Mouse (Mus musculus) embryonic facial prominence, embryonic 11.5 days (tissue): ENCODE measurements around the gene Thap3. TPM values are rescaled to one million over a fixed set of nuclear protein-coding genes. Genes with fewer than 3 reads are reported as not detected.

Experiments used
- ATAC-seq: fragments of 200-750 bp; cut with Nextera tagmentation; replicated peaks from 2 replicates; pipeline ENCODE4 v1.8.0; 2017; ENCODE audit warnings: low read depth; ENCODE audit not compliant: insufficient number of reproducible peaks, low FRiP score, low TSS enrichment
- DNase-seq: peaks from one replicate; pipeline ENCODE4 v3.0.0-alpha.2; 2015; ENCODE audit warnings: low spot score
- H3K27ac ChIP-seq: fragments of 300-500 bp; sonication (generic); replicated peaks from 2 replicates; pipeline ENCODE4 v1.5.1; 2014; ENCODE audit warnings: mild to moderate bottlenecking, low read depth, low read length, control low read depth
- H3K27me3 ChIP-seq: fragments of 300-500 bp; sonication (generic); 2 replicates; pipeline ENCODE4 v1.6.1; 2014; ENCODE audit warnings: mild to moderate bottlenecking, low read length, moderate library complexity, mixed read lengths; ENCODE audit not compliant: control insufficient read depth, insufficient read depth
- H3K36me3 ChIP-seq: fragments of 300-500 bp; sonication (generic); replicated peaks from 2 replicates; pipeline ENCODE4 v1.6.1; 2014; ENCODE audit warnings: low read depth, mild to moderate bottlenecking, low read length, moderate library complexity, mixed read lengths; ENCODE audit not compliant: control insufficient read depth, insufficient read depth
- H3K4me1 ChIP-seq: fragments of 300-500 bp; sonication (generic); 2 replicates; pipeline ENCODE4 v1.6.1; 2014; ENCODE audit warnings: low read length, mixed read lengths; ENCODE audit not compliant: control insufficient read depth, insufficient read depth
- H3K4me2 ChIP-seq: fragments of 300-500 bp; sonication (generic); 2 replicates; pipeline ENCODE4 v1.6.1; 2014; ENCODE audit warnings: low read depth, mild to moderate bottlenecking, control low read depth, low read length, moderate library complexity
- H3K4me3 ChIP-seq: fragments of 300-500 bp; sonication (generic); 2 replicates; pipeline ENCODE4 v1.5.1; 2014; ENCODE audit warnings: low read depth, low read length, control low read depth
- H3K9ac ChIP-seq: fragments of 300-500 bp; sonication (generic); replicated peaks from 2 replicates; pipeline ENCODE4 v1.6.1; 2014; ENCODE audit warnings: mild to moderate bottlenecking, control low read depth, low read length
- H3K9me3 ChIP-seq: fragments of 300-500 bp; sonication (generic); replicated peaks from 2 replicates; pipeline ENCODE4 v1.6.1; 2016; ENCODE audit warnings: mild to moderate bottlenecking, low read length, inconsistent platforms, mixed read lengths; ENCODE audit not compliant: control insufficient read depth
- WGBS: fragments of 180-500 bp; shearing (Covaris S2); extraction: QIAGEN DNeasy Blood & Tissue Kit; methylation state at CpG from one replicate; pipeline ENCODE4 v1.1.7; 2014; 5-methylcytosine and 5-hydroxymethylcytosine counted together
- polyA plus RNA-seq: library from polyadenylated mRNA; unstranded; fragments of >200 nt; fragmentation: Nextera tagmentation; extraction: Ambion mirVana; gene quantifications from 2 replicates; pipeline ENCODE4 v1.2.1, GENCODE M21; 2014

The Thap3 gene
- polyA plus RNA-seq, 1 experiment from 2014 or later = 22.4 TPM

DNA sequence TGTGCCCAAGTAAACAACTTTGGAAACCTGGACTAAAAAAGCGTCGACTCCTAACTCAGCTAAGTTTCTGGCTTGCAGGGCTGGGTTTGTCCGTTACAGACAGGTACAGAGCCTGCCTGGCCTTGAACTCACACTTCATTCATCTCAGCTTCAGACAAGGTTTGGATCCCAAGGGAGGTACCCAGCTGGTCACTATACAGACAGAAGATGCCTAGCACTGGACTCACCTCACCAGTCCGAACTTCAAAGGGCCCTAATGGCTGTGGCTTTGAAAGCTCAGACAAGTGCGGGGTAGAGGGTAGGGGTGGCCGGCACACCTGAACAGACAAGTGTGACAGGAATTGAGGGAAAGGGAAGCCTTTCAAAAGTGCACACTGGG, 302 bp upstream of the Thap3 start:
- 32% methylated on average over 6 of the region's 6 CpGs for WGBS
- peaks cover 7% of the 10 kb centered on the region for H3K36me3 ChIP-seq
- peak overlapping the region; percentile 91; the same call in 1 of the 2 replicates for H3K9ac ChIP-seq
- no peaks in the 10 kb centered on the region for H3K27me3 ChIP-seq
- ATAC-seq = 0 out of 2 replicates have a peak, but pooled peaks have one; percentile 19
- H3K27ac ChIP-seq = no peak overlapping the region
- no peaks in the 10 kb centered on the region for H3K9me3 ChIP-seq
- DNase-seq = no peak
- no peaks in the 10 kb centered on the region; the same call in 1 of the 2 replicates for H3K4me1 ChIP-seq
- peak overlapping the region; percentile 10; the same call in 1 of the 2 replicates for H3K4me2 ChIP-seq
- H3K4me3 ChIP-seq = peak overlapping the region; percentile 80

DNA sequence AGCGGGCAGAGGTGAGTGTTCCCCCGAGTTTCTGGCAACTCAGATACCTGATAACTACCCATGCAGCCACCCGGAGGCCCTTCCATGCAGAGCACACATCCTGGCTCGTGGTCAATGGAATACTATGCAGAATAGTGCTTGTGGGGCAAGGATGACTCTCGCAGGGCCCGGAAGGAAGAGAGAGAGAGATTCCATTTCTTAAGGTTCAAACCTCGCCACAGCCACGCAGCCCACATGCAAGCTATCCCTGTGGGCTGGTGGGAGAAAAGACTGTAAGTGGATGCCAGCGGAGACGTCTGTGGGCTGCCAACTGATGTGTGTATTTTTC, 819 bp downstream of the Thap3 start:
- Histone ChIP-seq H3K4me1 (no peaks in the 10 kb centered on the region; the same call in 1 of the 2 replicates), H3K9me3 (no peaks in the 10 kb centered on the region), H3K4me3 (peak overlapping the region; percentile 80), H3K27me3 (no peaks in the 10 kb centered on the region), H3K9ac (peak overlapping the region; percentile 91), H3K27ac (no peak overlapping the region; the same call in 1 of the 2 replicates), H3K4me2 (peak overlapping the region; percentile 70), H3K36me3 (peaks cover 7% of the 10 kb centered on the region)
- DNase-seq (no peak), ATAC-seq (no peak)
- 33% methylated on average over 10 of the region's 10 CpGs for WGBS

DNA sequence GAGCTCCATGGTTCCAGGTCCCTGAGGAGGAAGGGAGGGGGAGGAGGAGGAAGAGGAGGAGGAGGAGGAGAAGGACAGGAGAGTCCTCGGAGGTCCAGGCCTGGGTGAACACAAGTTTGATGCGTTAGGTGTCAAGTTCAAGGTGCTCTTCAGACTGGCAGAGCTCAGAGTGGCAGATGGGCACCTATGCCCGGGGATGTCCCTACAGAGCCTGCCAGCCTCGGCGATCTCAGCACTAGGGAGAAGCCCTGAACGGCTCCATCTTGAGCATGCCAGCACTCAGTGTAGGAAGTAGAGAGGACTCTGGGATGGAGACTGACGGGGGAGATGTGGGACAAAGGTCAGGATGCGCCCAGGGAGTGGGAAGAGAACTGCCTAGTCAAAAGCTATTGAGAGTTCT, 2.1 kb downstream of the Thap3 start:
- peaks cover 3% of the 10 kb centered on the region for H3K36me3 ChIP-seq
- no peak overlapping the region for H3K9ac ChIP-seq
- no peaks in the 10 kb centered on the region; the same call in 1 of the 2 replicates for H3K4me1 ChIP-seq
- H3K27ac ChIP-seq = no peak overlapping the region
- H3K4me3 ChIP-seq = no peak overlapping the region
- H3K9me3 ChIP-seq = no peaks in the 10 kb centered on the region
- no peak for ATAC-seq
- no peaks in the 10 kb centered on the region for H3K27me3 ChIP-seq
- DNase-seq = no peak
- H3K4me2 ChIP-seq = no peak overlapping the region
- 64% methylated on average over 8 of the region's 8 CpGs for WGBS

DNA sequence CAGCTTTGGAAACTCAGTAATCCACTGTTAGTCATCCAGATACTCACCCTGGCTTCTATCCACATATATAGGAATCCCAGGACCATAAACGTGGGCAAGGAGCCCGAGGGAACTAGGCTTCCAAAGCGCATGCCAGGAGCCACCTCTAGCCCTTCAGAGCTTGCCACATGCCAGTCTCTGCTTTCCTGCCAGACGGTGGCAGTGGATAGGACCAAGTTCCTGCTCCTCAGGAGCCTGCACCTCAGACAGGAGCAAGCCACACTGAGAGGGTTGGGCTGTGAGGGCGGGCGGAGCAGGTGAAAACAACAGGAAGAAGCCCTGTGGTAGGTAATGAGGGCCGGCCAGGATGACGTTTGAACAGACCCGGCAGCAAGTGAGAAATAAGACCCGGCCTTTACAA, 2.9 kb downstream of the Thap3 start:
- no peak for DNase-seq
- Histone ChIP-seq H3K4me1 (no peaks in the 10 kb centered on the region; the same call in 1 of the 2 replicates), H3K4me3 (no peak overlapping the region), H3K4me2 (no peak overlapping the region; the same call in 1 of the 2 replicates), H3K36me3 (peaks cover 3% of the 10 kb centered on the region), H3K27ac (no peak overlapping the region), H3K9me3 (no peaks in the 10 kb centered on the region), H3K9ac (no peak overlapping the region), H3K27me3 (no peaks in the 10 kb centered on the region)
- WGBS = 41% methylated on average over 10 of the region's 10 CpGs
- no peak for ATAC-seq

DNA sequence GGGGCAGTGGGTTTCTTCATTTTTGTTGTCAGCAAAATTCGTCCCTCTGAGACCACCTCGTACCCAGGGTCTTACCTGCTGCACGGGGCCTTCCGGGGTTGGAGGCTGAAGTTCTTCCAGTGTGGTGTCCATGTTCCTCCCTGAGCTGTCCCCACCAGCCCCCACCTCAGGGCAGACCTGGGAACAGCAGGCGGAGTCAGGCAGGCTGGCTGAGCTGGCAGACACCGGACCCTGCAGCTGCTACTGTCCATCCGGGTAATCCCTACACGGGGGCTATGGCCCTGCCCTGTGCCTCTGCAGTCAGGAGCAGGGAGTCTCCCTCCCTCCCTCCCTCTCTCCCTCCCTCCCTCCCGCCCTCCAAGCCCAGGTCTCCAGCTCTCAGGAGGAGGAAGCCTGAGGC, 5.2 kb downstream of the Thap3 start:
- Histone ChIP-seq H3K4me1 (no peaks in the 10 kb centered on the region; the same call in 1 of the 2 replicates), H3K4me3 (no peak overlapping the region), H3K9ac (no peak overlapping the region), H3K27ac (no peak overlapping the region), H3K27me3 (no peaks in the 10 kb centered on the region), H3K4me2 (no peak overlapping the region), H3K9me3 (no peaks in the 10 kb centered on the region), H3K36me3 (peaks cover 12% of the 10 kb centered on the region)
- ATAC-seq = peak; percentile 53; the same call in 1 of the 2 replicates
- WGBS = 33% methylated on average over 8 of the region's 9 CpGs
- DNase-seq = no peak

DNA sequence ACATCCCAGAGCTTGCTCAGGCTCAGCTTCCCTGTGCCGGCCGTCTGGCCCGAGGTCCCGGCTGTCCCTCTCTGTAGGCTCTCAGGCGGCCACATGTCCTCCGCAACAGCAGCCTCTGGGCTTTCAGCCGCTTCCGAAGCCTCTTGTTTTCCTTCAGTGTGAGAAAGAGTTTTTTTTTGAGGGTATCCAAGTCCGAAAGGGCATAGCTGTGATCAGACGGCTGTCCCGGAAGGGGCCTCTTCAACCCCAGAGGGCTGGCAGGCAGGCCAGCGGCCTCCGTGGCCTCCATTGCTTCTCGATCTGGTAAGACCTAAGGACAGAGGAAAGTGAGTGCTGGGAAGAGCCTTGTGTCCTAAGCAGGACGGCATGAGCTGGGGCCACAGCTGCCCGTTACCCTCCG, 5.8 kb downstream of the Thap3 start:
- Histone ChIP-seq H3K36me3 (peaks cover 12% of the 10 kb centered on the region), H3K4me3 (no peak overlapping the region), H3K27me3 (no peaks in the 10 kb centered on the region), H3K4me2 (no peak overlapping the region), H3K9me3 (no peaks in the 10 kb centered on the region), H3K9ac (no peak overlapping the region), H3K27ac (no peak overlapping the region), H3K4me1 (no peaks in the 10 kb centered on the region; the same call in 1 of the 2 replicates)
- DNase-seq = no peak
- no peak for ATAC-seq
- 48% methylated on average over 17 of the region's 17 CpGs for WGBS

DNA sequence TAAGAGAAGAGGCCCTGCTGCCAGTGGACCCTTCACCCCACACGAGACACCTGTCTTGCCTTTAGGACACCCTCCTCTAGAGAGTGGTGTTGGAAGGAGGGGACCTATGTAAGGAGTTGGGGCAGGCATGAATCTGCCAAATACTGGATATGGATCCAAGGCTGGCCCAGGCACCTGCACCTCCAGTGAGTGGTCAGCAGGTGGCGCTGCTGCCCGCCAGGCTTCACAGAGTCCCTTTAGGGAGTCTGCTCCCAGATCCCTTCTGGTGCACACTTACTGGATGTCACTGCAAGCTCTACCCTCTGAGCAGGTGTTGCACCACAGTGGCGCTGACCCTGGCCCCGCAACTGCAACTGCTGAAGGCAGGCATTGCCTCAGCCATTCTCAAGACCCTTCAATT, 7.4 kb downstream of the Thap3 start:
- Histone ChIP-seq H3K9me3 (no peaks in the 10 kb centered on the region), H3K27me3 (no peaks in the 10 kb centered on the region), H3K36me3 (peaks cover 12% of the 10 kb centered on the region), H3K27ac (no peak overlapping the region), H3K9ac (no peak overlapping the region), H3K4me2 (no peak overlapping the region), H3K4me3 (no peak overlapping the region), H3K4me1 (no peaks in the 10 kb centered on the region; the same call in 1 of the 2 replicates)
- peak; percentile 86 for DNase-seq
- ATAC-seq = 0 out of 2 replicates have a peak, but pooled peaks have one; percentile 24
- 15% methylated on average over 5 of the region's 5 CpGs for WGBS

DNA sequence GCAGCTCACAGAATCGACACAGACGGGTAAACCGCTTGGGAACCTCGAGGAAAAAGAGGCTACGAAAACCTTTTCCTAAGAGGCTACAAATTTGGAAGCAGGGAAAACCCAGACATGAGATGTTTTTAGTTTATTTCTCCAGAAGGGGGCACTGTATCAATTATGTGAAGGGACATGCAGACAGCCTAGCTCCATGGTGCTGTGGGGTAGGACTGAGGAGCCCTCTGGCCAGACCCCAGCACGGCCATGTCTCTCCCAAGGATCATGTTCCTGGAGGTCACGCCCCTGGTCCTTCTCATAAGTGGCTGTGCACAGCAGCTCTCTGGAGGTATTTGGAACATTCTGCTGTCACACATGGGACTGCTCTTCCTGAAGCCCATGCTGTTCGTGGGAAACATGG, 8.1 kb downstream of the Thap3 start:
- WGBS = 74% methylated on average over 8 of the region's 8 CpGs
- H3K4me1 ChIP-seq = no peaks in the 10 kb centered on the region
- DNase-seq (peak; percentile 43), ATAC-seq (no peak)
- peaks cover 12% of the 10 kb centered on the region for H3K36me3 ChIP-seq
- no peak overlapping the region for H3K4me2 ChIP-seq
- no peaks in the 10 kb centered on the region for H3K9me3 ChIP-seq
- no peak overlapping the region for H3K4me3 ChIP-seq
- H3K27ac ChIP-seq = no peak overlapping the region
- H3K27me3 ChIP-seq = no peaks in the 10 kb centered on the region
- no peak overlapping the region for H3K9ac ChIP-seq
